Mouse (Mus musculus): ENCODE results near the gene Sema7a. TPM values are rescaled to one million over a fixed set of nuclear protein-coding genes. Genes with fewer than 3 reads are reported as not detected.

Gene Sema7a
- polyA plus RNA-seq, 1 experiment from 2014 or later = 1.1 TPM

- H3K4me3 ChIP-seq (ENCODE audit: low read depth, low read length) = no peak overlapping the region
- H3K27me3 ChIP-seq (ENCODE audit: control insufficient read depth, insufficient read depth, low read length) = no peaks in the 10 kb centered on the region
- H3K9ac ChIP-seq (replicated peaks; ENCODE audit: low read depth, low read length) = no peak overlapping the region
- H3K4me1 ChIP-seq (ENCODE audit: control insufficient read depth, insufficient read depth, low read length) = 0 out of 2 replicates have a peak, but pooled peaks cover 3% of the 10 kb centered on the region
- H3K9me3 ChIP-seq (ENCODE audit: control insufficient read depth, low read depth, low read length) = no peaks in the 10 kb centered on the region
- no peaks in the 10 kb centered on the region for H3K36me3 ChIP-seq (ENCODE audit: control insufficient read depth, insufficient read depth, low read length)
- 45% methylated on average over 17 of the region's 17 CpGs for WGBS
- no peak for ATAC-seq (ENCODE audit: insufficient number of reproducible peaks, insufficient read depth, low FRiP score, low read depth)
- H3K27ac ChIP-seq (ENCODE audit: low read length) = no peak overlapping the region
- H3K4me2 ChIP-seq (replicated peaks; ENCODE audit: low read depth, low read length) = no peak overlapping the region
These were observed 22.2 kb downstream of the Sema7a start for GRCm38 (mm10) chr9:57961863-57962778.

- no peak for ATAC-seq (ENCODE audit: insufficient number of reproducible peaks, insufficient read depth, low FRiP score, low read depth)
These were observed 23.5 kb downstream of the Sema7a start for GRCm38 (mm10) chr9:57963249-57963997.

GRCm38 (mm10) chr9:57963998-57964395 is 24.1 kb downstream of the Sema7a start:
- Histone ChIP-seq H3K27me3 (ENCODE audit: control insufficient read depth, insufficient read depth, low read length) (no peaks in the 10 kb centered on the region), H3K27ac (ENCODE audit: low read length) (no peak overlapping the region), H3K36me3 (ENCODE audit: control insufficient read depth, insufficient read depth, low read length) (no peaks in the 10 kb centered on the region), H3K4me2 (replicated peaks; ENCODE audit: low read depth, low read length) (no peak overlapping the region), H3K9ac (replicated peaks; ENCODE audit: low read depth, low read length) (no peak overlapping the region), H3K9me3 (ENCODE audit: control insufficient read depth, low read depth, low read length) (no peaks in the 10 kb centered on the region), H3K4me1 (ENCODE audit: control insufficient read depth, insufficient read depth, low read length) (0 out of 2 replicates have a peak, but pooled peaks cover 3% of the 10 kb centered on the region), H3K4me3 (ENCODE audit: low read depth, low read length) (no peak overlapping the region)
- 79% methylated on average over 5 of the region's 5 CpGs for WGBS
- ATAC-seq (ENCODE audit: insufficient number of reproducible peaks, insufficient read depth, low FRiP score, low read depth) = no peak

More at GRCm38 (mm10) chr9:57963249-57963997, 23.5 kb downstream of the Sema7a start:
- H3K9me3 ChIP-seq (ENCODE audit: control insufficient read depth, low read depth, low read length) = no peaks in the 10 kb centered on the region
- no peak overlapping the region for H3K4me3 ChIP-seq (ENCODE audit: low read depth, low read length)
- H3K4me1 ChIP-seq (ENCODE audit: control insufficient read depth, insufficient read depth, low read length) = 0 out of 2 replicates have a peak, but pooled peaks cover 3% of the 10 kb centered on the region
- H3K36me3 ChIP-seq (ENCODE audit: control insufficient read depth, insufficient read depth, low read length) = no peaks in the 10 kb centered on the region
- H3K27me3 ChIP-seq (ENCODE audit: control insufficient read depth, insufficient read depth, low read length) = no peaks in the 10 kb centered on the region
- H3K27ac ChIP-seq (ENCODE audit: low read length) = no peak overlapping the region
- no peak overlapping the region for H3K4me2 ChIP-seq (replicated peaks; ENCODE audit: low read depth, low read length)
- no peak overlapping the region for H3K9ac ChIP-seq (replicated peaks; ENCODE audit: low read depth, low read length)
- 88% methylated on average over 4 of the region's 4 CpGs for WGBS

- 0 out of 2 replicates have a peak, but pooled peaks cover 3% of the 10 kb centered on the region for H3K4me1 ChIP-seq (ENCODE audit: control insufficient read depth, insufficient read depth, low read length)
- H3K9ac ChIP-seq (replicated peaks; ENCODE audit: low read depth, low read length) = no peak overlapping the region
- no peaks in the 10 kb centered on the region for H3K36me3 ChIP-seq (ENCODE audit: control insufficient read depth, insufficient read depth, low read length)
- WGBS = 72% methylated on average over 6 of the region's 6 CpGs
- no peak overlapping the region for H3K4me3 ChIP-seq (ENCODE audit: low read depth, low read length)
- no peak overlapping the region for H3K27ac ChIP-seq (ENCODE audit: low read length)
- no peak overlapping the region for H3K4me2 ChIP-seq (replicated peaks; ENCODE audit: low read depth, low read length)
- H3K27me3 ChIP-seq (ENCODE audit: control insufficient read depth, insufficient read depth, low read length) = no peaks in the 10 kb centered on the region
- no peaks in the 10 kb centered on the region for H3K9me3 ChIP-seq (ENCODE audit: control insufficient read depth, low read depth, low read length)
- no peak for ATAC-seq (ENCODE audit: insufficient number of reproducible peaks, insufficient read depth, low FRiP score, low read depth)
These were observed 24.8 kb downstream of the Sema7a start for GRCm38 (mm10) chr9:57964528-57965250.

- Histone ChIP-seq H3K4me1 (ENCODE audit: control insufficient read depth, insufficient read depth, low read length) (0 out of 2 replicates have a peak, but pooled peaks cover 3% of the 10 kb centered on the region), H3K27ac (ENCODE audit: low read length) (no peak overlapping the region), H3K36me3 (ENCODE audit: control insufficient read depth, insufficient read depth, low read length) (no peaks in the 10 kb centered on the region), H3K4me3 (ENCODE audit: low read depth, low read length) (no peak overlapping the region), H3K4me2 (replicated peaks; ENCODE audit: low read depth, low read length) (no peak overlapping the region), H3K9ac (replicated peaks; ENCODE audit: low read depth, low read length) (no peak overlapping the region), H3K9me3 (ENCODE audit: control insufficient read depth, low read depth, low read length) (no peaks in the 10 kb centered on the region), H3K27me3 (ENCODE audit: control insufficient read depth, insufficient read depth, low read length) (no peaks in the 10 kb centered on the region)
- ATAC-seq (ENCODE audit: insufficient number of reproducible peaks, insufficient read depth, low FRiP score, low read depth) = no peak
- 61% methylated on average over 12 of the region's 12 CpGs for WGBS
These were observed 25.6 kb downstream of the Sema7a start for GRCm38 (mm10) chr9:57965281-57966185.

- Histone ChIP-seq H3K4me2 (replicated peaks; ENCODE audit: low read depth, low read length) (no peak overlapping the region), H3K9ac (replicated peaks; ENCODE audit: low read depth, low read length) (no peak overlapping the region), H3K27ac (ENCODE audit: low read length) (no peak overlapping the region), H3K4me3 (ENCODE audit: low read depth, low read length) (no peak overlapping the region), H3K27me3 (ENCODE audit: control insufficient read depth, insufficient read depth, low read length) (no peaks in the 10 kb centered on the region), H3K4me1 (ENCODE audit: control insufficient read depth, insufficient read depth, low read length) (peaks cover 4% of the 10 kb centered on the region; the same call in 1 of the 2 replicates), H3K9me3 (ENCODE audit: control insufficient read depth, low read depth, low read length) (no peaks in the 10 kb centered on the region), H3K36me3 (ENCODE audit: control insufficient read depth, insufficient read depth, low read length) (no peaks in the 10 kb centered on the region)
- WGBS = 81% methylated on average over 14 of the region's 14 CpGs
- no peak for ATAC-seq (ENCODE audit: insufficient number of reproducible peaks, insufficient read depth, low FRiP score, low read depth)
These were observed 27.5 kb downstream of the Sema7a start for GRCm38 (mm10) chr9:57967237-57967960.

GRCm38 (mm10) chr9:57968166-57968771 is 28.4 kb downstream of the Sema7a start:
- H3K27ac ChIP-seq (ENCODE audit: low read length) = no peak overlapping the region
- no peaks in the 10 kb centered on the region for H3K27me3 ChIP-seq (ENCODE audit: control insufficient read depth, insufficient read depth, low read length)
- no peaks in the 10 kb centered on the region for H3K36me3 ChIP-seq (ENCODE audit: control insufficient read depth, insufficient read depth, low read length)
- H3K4me3 ChIP-seq (ENCODE audit: low read depth, low read length) = no peak overlapping the region
- no peak overlapping the region for H3K4me2 ChIP-seq (replicated peaks; ENCODE audit: low read depth, low read length)
- H3K9me3 ChIP-seq (ENCODE audit: control insufficient read depth, low read depth, low read length) = no peaks in the 10 kb centered on the region
- H3K9ac ChIP-seq (replicated peaks; ENCODE audit: low read depth, low read length) = no peak overlapping the region
- ATAC-seq (ENCODE audit: insufficient number of reproducible peaks, insufficient read depth, low FRiP score, low read depth) = no peak
- peaks cover 5% of the 10 kb centered on the region; the same call in 1 of the 2 replicates for H3K4me1 ChIP-seq (ENCODE audit: control insufficient read depth, insufficient read depth, low read length)
- 88% methylated on average over 9 of the region's 9 CpGs for WGBS
